Mouse (Mus musculus): ENCODE results near the gene Sgms1.

Gene Sgms1

DNA sequence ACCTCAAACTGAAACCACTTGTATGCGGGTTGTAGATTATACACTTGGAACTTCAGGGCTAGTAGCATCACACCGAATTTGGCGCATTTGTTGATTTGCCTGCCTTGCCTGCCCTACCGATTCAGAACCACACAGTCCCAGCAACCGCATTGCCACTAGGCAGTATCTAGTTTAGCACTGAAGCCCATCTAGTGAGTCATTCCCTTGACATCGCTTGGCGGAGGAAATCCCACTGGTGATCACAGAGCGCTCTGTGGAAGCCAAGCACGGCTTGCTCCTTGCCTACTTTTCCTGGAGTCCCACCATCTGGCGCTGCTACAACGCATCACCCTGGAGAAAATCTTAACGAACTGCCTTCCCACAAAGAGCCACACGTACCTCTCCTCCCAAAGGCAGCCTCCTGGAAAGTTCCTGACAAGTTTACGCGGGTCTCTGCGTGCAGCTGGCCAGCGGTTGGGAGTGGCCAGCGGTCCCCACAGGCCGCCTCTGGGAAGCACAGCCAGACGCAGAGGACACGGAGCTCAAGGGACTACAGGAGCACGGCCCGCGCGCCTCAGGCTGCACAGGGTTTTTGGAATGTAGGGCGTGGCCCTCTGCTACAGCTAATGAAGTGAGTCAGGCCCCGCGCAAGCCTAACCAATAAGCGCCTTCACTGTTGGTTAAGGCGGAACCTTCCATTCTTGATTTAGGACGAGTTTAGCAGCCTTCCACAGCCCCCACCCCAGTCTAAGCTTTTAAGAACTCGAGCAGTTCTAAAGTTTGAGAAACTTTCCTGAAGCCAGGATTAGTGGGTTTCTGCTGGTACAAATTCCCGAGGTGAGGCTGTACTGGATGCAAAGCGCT, 178.8 kb downstream of the Sgms1 start:
- no peak for DNase-seq (ENCODE audit: low spot score)

DNA sequence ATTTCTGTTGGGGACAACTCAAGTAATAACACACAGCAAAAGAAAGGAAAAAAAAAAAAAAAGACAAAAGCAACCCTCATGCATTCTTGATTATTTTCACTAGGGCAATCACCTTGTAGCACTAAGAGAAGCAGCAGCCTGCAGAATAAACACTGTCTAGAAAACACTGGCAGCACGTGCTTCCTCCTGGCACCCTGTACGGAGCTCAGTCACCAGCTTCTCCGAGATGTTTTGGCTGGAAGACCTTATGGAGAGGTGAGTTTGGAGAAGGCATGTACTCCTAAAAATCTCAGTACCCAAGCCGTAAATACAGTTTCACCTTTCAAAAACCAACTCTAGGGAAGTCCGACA, 179.4 kb downstream of the Sgms1 start:
- DNase-seq (ENCODE audit: low spot score) = no peak

GRCm38 (mm10) chr19:32202131-32203114, 187.1 kb downstream of the Sgms1 start:
- DNase-seq (ENCODE audit: low spot score) = no peak

DNA sequence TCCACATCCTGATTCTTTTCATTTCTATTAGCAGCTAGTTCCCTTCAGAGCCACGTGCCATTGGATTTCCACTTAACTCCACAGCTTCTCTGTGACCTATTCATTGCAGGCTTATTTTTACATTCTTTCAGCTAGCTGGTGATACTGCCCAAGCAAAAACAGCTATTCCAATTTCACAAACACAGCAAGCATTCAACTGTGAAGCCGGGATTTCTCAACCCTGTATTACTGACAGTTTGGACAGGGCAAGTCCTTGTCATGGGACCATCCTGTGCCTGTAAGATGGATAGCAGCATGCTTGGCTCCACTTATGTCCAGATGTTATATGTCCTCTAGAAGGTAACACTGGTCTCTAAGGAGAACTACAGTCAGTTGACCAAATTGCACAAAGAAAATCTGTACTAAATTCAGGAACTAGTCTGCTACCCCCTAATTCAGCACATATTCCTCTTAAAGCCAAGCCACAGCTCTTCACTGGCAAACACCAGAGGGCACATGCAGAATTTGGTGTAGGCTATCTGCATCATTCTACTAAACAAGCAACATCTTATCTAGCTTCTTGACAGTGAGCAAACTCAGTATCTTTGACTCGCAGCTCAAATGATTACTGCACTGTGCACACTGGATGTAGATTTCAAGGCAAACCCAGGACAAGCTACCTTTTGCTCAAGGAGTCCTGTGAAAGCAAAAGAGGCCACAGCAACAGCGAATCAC, 189.5 kb downstream of the Sgms1 start:
- no peak for DNase-seq (ENCODE audit: low spot score)

- DNase-seq (ENCODE audit: low spot score) = no peak
Observed at GRCm38 (mm10) chr19:32199133-32199532, 190.4 kb downstream of the Sgms1 start.

- no peak for DNase-seq (ENCODE audit: low spot score)
Observed at GRCm38 (mm10) chr19:32198494-32199106, 190.9 kb downstream of the Sgms1 start.

GRCm38 (mm10) chr19:32196976-32197819, 192.3 kb downstream of the Sgms1 start:
- DNase-seq (ENCODE audit: low spot score) = no peak

- no peak for DNase-seq (ENCODE audit: low spot score)
Observed at GRCm38 (mm10) chr19:32196222-32196621, 193.3 kb downstream of the Sgms1 start.

DNA sequence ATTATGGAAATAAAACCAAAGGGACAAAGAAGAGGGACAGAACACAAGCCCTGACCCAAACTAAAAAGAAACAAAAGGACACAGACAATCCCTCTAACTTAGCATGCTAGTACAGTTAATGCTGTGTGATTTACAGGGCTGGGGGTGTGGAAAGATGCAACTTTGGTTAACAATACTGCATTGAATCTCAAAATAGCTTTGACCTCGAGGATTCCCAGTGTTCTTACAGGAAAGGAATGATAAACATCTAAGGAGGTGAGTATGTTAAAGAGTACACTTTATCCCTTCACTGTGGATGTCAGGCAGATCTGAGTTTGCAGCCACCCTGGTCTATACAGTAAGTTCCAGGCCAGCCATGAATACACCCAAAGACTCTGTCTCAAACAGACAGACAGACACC, 194.7 kb downstream of the Sgms1 start:
- DNase-seq (ENCODE audit: low spot score) = no peak

DNA sequence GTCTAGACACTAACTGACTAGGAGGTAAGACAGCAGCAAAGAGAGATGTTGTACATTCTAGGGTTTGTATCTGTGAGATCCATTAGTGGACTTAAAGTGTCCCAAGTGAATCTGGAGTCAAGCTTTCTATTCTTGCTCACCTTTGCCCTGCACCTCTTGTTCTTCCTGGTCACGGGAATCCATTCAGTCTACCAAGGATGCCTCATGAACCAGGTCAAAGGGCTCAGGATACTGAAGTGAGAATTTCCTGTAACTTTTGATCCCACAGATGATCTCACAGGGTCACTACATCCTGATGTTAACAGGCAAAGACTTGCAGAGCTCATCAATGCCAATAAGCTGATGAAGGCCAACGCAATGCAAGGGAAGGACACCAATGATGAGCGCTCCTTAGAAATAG, 195.4 kb downstream of the Sgms1 start:
- DNase-seq (ENCODE audit: low spot score) = no peak

DNA sequence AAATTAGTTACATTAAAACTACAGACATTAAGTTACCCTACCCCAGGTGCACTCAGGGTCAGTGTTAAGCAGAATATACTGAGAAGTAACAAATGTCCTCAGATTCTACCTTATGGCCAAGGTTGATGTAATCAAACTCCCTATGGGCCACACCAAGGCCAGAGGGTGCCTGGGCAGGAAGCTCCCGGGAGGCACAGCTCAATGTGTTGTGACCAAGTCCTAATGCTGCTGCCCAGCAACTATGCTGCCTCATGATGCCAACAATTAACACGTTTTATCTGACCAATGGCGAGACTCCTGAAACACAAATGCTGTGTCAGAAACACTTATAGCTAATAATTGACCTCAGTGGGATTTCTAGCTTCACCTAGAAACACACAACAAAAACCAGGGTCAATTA, 197.9 kb downstream of the Sgms1 start:
- no peak for DNase-seq (ENCODE audit: low spot score)

- DNase-seq (ENCODE audit: low spot score) = no peak
Observed at GRCm38 (mm10) chr19:32189961-32190360, 199.6 kb downstream of the Sgms1 start.

DNA sequence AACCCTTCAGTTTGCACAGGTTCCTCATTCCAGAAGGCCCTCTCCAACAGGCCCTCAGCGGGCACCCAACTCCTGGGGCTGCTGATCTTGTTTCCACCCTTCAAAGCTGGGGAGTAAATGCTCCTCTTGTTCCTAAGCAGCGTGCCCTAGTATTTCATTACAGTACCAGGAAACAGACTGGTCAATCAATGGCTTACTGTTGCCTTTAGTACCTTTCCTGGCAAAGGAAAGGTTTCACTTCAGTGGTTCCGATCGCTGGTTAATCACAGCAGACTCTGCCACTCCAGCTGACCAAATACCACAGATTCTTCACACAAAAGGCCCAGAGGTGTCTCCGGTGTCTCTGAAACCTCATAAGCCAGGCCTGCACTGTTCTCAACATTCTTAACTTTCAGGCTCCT, 200.5 kb downstream of the Sgms1 start:
- no peak for DNase-seq (ENCODE audit: low spot score)

DNA sequence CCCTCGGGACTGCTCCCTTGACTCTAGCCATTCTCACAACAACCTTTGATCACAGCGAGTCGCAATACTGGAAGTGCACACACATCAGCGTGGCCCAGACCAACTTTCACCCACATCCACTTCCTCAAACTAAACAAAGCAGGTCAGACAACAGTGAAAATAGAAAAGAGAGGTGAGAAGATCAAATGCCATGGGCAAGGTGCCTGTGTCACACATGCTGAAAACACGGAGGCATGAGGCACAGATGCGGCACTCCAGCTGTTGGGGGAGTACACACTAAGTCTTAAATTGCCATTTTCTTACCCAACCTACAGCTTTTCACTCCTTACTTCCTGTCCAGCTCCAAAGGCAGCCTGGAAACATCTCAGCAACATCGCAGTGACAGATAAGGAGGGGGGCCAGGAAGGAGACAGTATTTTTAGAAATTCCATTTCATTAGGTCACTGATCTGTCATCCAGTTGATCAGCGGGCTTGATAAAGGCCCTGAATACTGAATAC, 202.9 kb downstream of the Sgms1 start:
- DNase-seq (ENCODE audit: low spot score) = no peak

GRCm38 (mm10) chr19:32183005-32183404, 206.5 kb downstream of the Sgms1 start:
- no peak for DNase-seq (ENCODE audit: low spot score)

- DNase-seq (ENCODE audit: low spot score) = no peak
Observed at GRCm38 (mm10) chr19:32182471-32182870, 207.0 kb downstream of the Sgms1 start.

DNA sequence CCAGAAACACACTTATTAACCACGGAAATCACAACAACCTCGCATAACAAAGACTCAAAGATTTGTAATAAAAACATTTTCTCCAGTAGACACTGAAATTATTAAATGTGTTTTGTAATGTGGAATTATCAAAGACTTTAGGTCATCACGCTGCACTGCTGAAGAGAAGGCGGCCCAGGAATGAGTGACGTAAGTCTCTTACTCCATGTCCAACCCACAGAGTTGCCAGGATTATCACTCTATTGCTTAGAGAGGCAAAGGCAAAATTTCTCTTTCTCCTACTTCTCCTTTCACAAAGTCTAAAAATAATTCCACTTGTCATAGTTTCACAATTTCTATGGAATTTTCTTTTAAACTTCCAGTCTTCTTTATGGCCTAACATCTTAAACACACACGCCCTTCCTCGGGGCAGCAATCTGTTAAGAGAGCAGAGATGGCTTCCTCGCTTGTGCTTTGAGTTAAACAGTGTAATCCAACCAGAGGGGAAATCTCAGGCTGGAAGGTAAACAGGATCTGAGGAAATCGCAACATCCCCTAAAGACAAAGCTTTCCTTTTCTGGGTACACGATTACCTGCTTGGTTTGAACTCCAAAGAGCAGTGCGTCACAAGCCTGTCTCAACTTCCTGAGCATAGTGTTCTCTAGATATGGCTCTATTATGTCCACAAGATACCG, 207.7 kb downstream of the Sgms1 start:
- no peak for DNase-seq (ENCODE audit: low spot score)

GRCm38 (mm10) chr19:32180756-32181674, 208.5 kb downstream of the Sgms1 start:
- no peak for DNase-seq (ENCODE audit: low spot score)

GRCm38 (mm10) chr19:32179978-32180413, 209.5 kb downstream of the Sgms1 start:
- no peak for DNase-seq (ENCODE audit: low spot score)

Measured in urinary bladder, postnatal 10 days (tissue).